ENCODE assay signal across 12 mouse cellular contexts in genomic region chr13:43935284-43935683, GRCm38 (mm10).
A peak's percentile ranks its signal among the peaks of the same experiment; 100 is the strongest.
DNase-seq lines count a peak whose midpoint lies in the region; ATAC-seq and TF ChIP-seq lines count a peak whose summit lies in the region.
"Had no signal": no experiment of that assay in that cellular context is flagged by ENCODE, and none has a peak within 500 bp of the region (broad histone marks: within the 10 kb centered on the region; RNA-seq: fewer than 3 reads in every experiment).

No protein-coding gene starts in this region.

- H3K27me3 ChIP-seq in heart, embryonic 11.5 days (ENCODE audit: control insufficient read depth, insufficient read depth, low read length), result no peaks in the 10 kb centered on the region
- H3K27me3 ChIP-seq: heart, embryonic 13.5 days had no signal

- H3K27ac ChIP-seq in heart, embryonic 11.5 days (ENCODE audit: low read depth, low read length), result no peak overlapping the region
- no peak overlapping the region for H3K27ac ChIP-seq in layer of hippocampus, adult 2 months
- H3K27ac ChIP-seq: forebrain, embryonic 13.5 days; heart, embryonic 13.5 days had no signal

- H3K9ac ChIP-seq in heart, embryonic 11.5 days (ENCODE audit: low read depth, low read length), result no peak overlapping the region
- H3K9ac ChIP-seq: forebrain, embryonic 13.5 days; heart, embryonic 13.5 days; liver, postnatal 0 days had no signal

- ATAC-seq in heart, embryonic 11.5 days (replicated peaks; ENCODE audit: insufficient number of reproducible peaks, low FRiP score, low TSS enrichment), result no peak
- ATAC-seq: forebrain, embryonic 13.5 days; liver, postnatal 0 days had no signal

- H3K9me3 ChIP-seq in heart, embryonic 11.5 days (replicated peaks; ENCODE audit: control insufficient read depth, low read length), result no peaks in the 10 kb centered on the region
- H3K9me3 ChIP-seq: heart, embryonic 13.5 days had no signal

- no peak for TF ChIP-seq CTCF in layer of hippocampus, adult 2 months (conservative IDR thresholded peaks at IDR 0.05)

- peak; percentile 35 to 58 for DNase-seq in heart, adult 18-20 months
- DNase-seq in Muller cell, postnatal 12 days (ENCODE audit: inconsistent ontology term), result peak; percentile 91
- DNase-seq in fibroblast of lung, adult 2 months (ENCODE audit: low read depth), result peak; percentile 98
- DNase-seq in kidney, postnatal 14 days, result peak; percentile 83
- no peak for DNase-seq in layer of hippocampus, adult 8-10 months (ENCODE audit: low spot score in 2 of 2)
- DNase-seq in layer of hippocampus, adult 2 months (ENCODE audit: low spot score in 2 of 2), result no peak
- no peak for DNase-seq in embryo, embryonic 10 days (ENCODE audit: low spot score)
- DNase-seq: embryo, embryonic 11 days; liver, postnatal 0 days had no signal

- H3K4me1 ChIP-seq in heart, embryonic 11.5 days (ENCODE audit: control insufficient read depth, insufficient read depth, low read length), result 0 out of 2 replicates have a peak, but pooled peaks cover 2% of the 10 kb centered on the region

- no peak overlapping the region for H3K4me3 ChIP-seq in heart, embryonic 11.5 days (ENCODE audit: low read depth, low read length)
- H3K4me3 ChIP-seq in layer of hippocampus, adult 2 months, result no peak overlapping the region
- H3K4me3 ChIP-seq: forebrain, embryonic 13.5 days; heart, embryonic 13.5 days had no signal

- WGBS in heart, embryonic 11.5 days (ENCODE audit: insufficient replicate concordance), result 78% methylated on average over 6 of the region's 6 CpGs

- H3K36me3 ChIP-seq in heart, embryonic 11.5 days (ENCODE audit: control insufficient read depth, insufficient read depth, low read length), result no peaks in the 10 kb centered on the region
- H3K36me3 ChIP-seq: heart, embryonic 13.5 days had no signal

- no peak overlapping the region for H3K4me2 ChIP-seq in heart, embryonic 11.5 days
- H3K4me2 ChIP-seq: forebrain, embryonic 13.5 days; heart, embryonic 13.5 days had no signal

Comparison
In these comparisons a context has a peak if more than half of its experiments do, and no peak if none do; other contexts are left out.
1. DNase-seq: peak in heart, adult 18-20 months (2 of 2), Muller cell, postnatal 12 days (single experiment), fibroblast of lung, adult 2 months (single experiment) and kidney, postnatal 14 days (single experiment); none in layer of hippocampus, adult 8-10 months (0 of 2), layer of hippocampus, adult 2 months (0 of 2) and embryo, embryonic 10 days (single experiment).